ENCODE assay signal across 13 mouse cellular contexts in genomic region chr19:3742716-3743115, GRCm38 (mm10). TPM values are rescaled to one million over a fixed set of nuclear protein-coding genes. Genes with fewer than 3 reads are reported as not detected.
DNase-seq lines count a peak whose midpoint lies in the region; ATAC-seq lines count a peak whose summit lies in the region.
"Had no signal": no experiment of that assay in that cellular context is flagged by ENCODE, and none has a peak within 500 bp of the region (broad histone marks: within the 10 kb centered on the region; RNA-seq: fewer than 3 reads in every experiment).

No protein-coding gene starts in this region.

- no peak overlapping the region for H3K9ac ChIP-seq in kidney, embryonic 15.5 days
- 0 out of 2 replicates have a peak overlapping the region, but pooled peaks have one; percentile 31 for H3K9ac ChIP-seq in hindbrain, embryonic 11.5 days (ENCODE audit: low read depth, low read length)
- H3K9ac ChIP-seq in midbrain, embryonic 16.5 days (ENCODE audit: low read depth, low read length): peak overlapping the region; percentile 36; the same call in 1 of the 2 replicates
- H3K9ac ChIP-seq: heart, embryonic 13.5 days had no signal

- H3K27ac ChIP-seq in kidney, embryonic 15.5 days: 0 out of 2 replicates have a peak overlapping the region, but pooled peaks have one; percentile 7
- peak overlapping the region; percentile 36; the same call in 1 of the 2 replicates for H3K27ac ChIP-seq in hindbrain, embryonic 11.5 days (ENCODE audit: low read depth, low read length)
- peak overlapping the region; percentile 81 for H3K27ac ChIP-seq in midbrain, embryonic 16.5 days (ENCODE audit: low read length)
- H3K27ac ChIP-seq: heart, embryonic 13.5 days; kidney, postnatal 0 days; left cerebral cortex, adult 2 months had no signal

- H3K4me2 ChIP-seq in kidney, embryonic 15.5 days: no peak overlapping the region
- no peak overlapping the region for H3K4me2 ChIP-seq in hindbrain, embryonic 11.5 days (replicated peaks; ENCODE audit: low read depth, low read length)
- peak overlapping the region; percentile 70 for H3K4me2 ChIP-seq in midbrain, embryonic 16.5 days (ENCODE audit: low read length)

- DNase-seq in kidney, adult 11 months: no peak
- DNase-seq in cerebellum, postnatal 14 days: peak; percentile 63 to 68
- DNase-seq in hindbrain, embryonic 11.5 days (ENCODE audit: low spot score): peak; percentile 10
- DNase-seq in MN1 (ENCODE audit: low spot score): no peak
- DNase-seq in B cell, adult 2 months: no peak
- no peak for DNase-seq in adrenal gland, postnatal 10 days
- DNase-seq: lung, adult 2 months had no signal

- H3K4me3 ChIP-seq in kidney, embryonic 15.5 days (replicated peaks): no peak overlapping the region
- H3K4me3 ChIP-seq in hindbrain, embryonic 11.5 days (ENCODE audit: low read depth, low read length): no peak overlapping the region
- peak overlapping the region; percentile 20; the same call in 1 of the 2 replicates for H3K4me3 ChIP-seq in midbrain, embryonic 16.5 days (ENCODE audit: low read depth, low read length)
- H3K4me3 ChIP-seq: heart, embryonic 13.5 days; left cerebral cortex, adult 2 months had no signal

- no peaks in the 10 kb centered on the region for H3K36me3 ChIP-seq in kidney, embryonic 15.5 days
- no peaks in the 10 kb centered on the region for H3K36me3 ChIP-seq in hindbrain, embryonic 11.5 days (ENCODE audit: control insufficient read depth, insufficient read depth, low read length)
- H3K36me3 ChIP-seq in midbrain, embryonic 16.5 days (ENCODE audit: control insufficient read depth, insufficient read depth, low read length): no peaks in the 10 kb centered on the region
- H3K36me3 ChIP-seq: heart, embryonic 13.5 days had no signal

- 0 out of 2 replicates have a peak, but pooled peaks cover 4% of the 10 kb centered on the region for H3K9me3 ChIP-seq in kidney, embryonic 15.5 days (replicated peaks)
- H3K9me3 ChIP-seq in hindbrain, embryonic 11.5 days (ENCODE audit: control insufficient read depth, low read length): no peaks in the 10 kb centered on the region
- no peaks in the 10 kb centered on the region for H3K9me3 ChIP-seq in midbrain, embryonic 16.5 days (replicated peaks; ENCODE audit: control insufficient read depth, low read length, poor library complexity, severe bottlenecking)

- H3K27me3 ChIP-seq in kidney, embryonic 15.5 days: no peaks in the 10 kb centered on the region
- H3K27me3 ChIP-seq in hindbrain, embryonic 11.5 days (ENCODE audit: control insufficient read depth, insufficient read depth, low read length): no peaks in the 10 kb centered on the region
- H3K27me3 ChIP-seq in midbrain, embryonic 16.5 days (ENCODE audit: control insufficient read depth, insufficient read depth, low read depth, low read length): no peaks in the 10 kb centered on the region
- H3K27me3 ChIP-seq: CH12.LX; heart, embryonic 13.5 days had no signal

- peaks cover 14% of the 10 kb centered on the region for H3K4me1 ChIP-seq in kidney, embryonic 15.5 days
- H3K4me1 ChIP-seq in hindbrain, embryonic 11.5 days (replicated peaks; ENCODE audit: control insufficient read depth, insufficient read depth, low read length): no peaks in the 10 kb centered on the region
- peaks cover 15% of the 10 kb centered on the region for H3K4me1 ChIP-seq in midbrain, embryonic 16.5 days (ENCODE audit: control insufficient read depth, insufficient read depth, low read length)

- no peak for ATAC-seq in kidney, embryonic 15.5 days (replicated peaks; ENCODE audit: low FRiP score)
- ATAC-seq in hindbrain, embryonic 11.5 days (ENCODE audit: low FRiP score): no peak
- ATAC-seq in midbrain, embryonic 16.5 days: 0 out of 2 replicates have a peak, but pooled peaks have one; percentile 44

- WGBS in kidney, embryonic 15.5 days: 43% methylated on average over 4 of the region's 4 CpGs
- 52% methylated on average over 4 of the region's 4 CpGs for WGBS in hindbrain, embryonic 11.5 days
- WGBS in midbrain, embryonic 16.5 days: 31% methylated on average over 4 of the region's 4 CpGs

RNA-seq across cellular contexts. Expression of gene Kmt5b, which starts 24.5 kb away (rescaled TPM):
- polyA plus RNA-seq in kidney, embryonic 15.5 days (2015; fragmentation: Nextera tagmentation; extraction: Ambion mirVana): 30.9 and 33.9 TPM in 2 replicates
- polyA plus RNA-seq in hindbrain, embryonic 11.5 days (2014; fragmentation: Nextera tagmentation; extraction: Ambion mirVana): 43.9 and 52.7 TPM in 2 replicates
- polyA plus RNA-seq in midbrain, embryonic 16.5 days (2015; fragmentation: Nextera tagmentation; extraction: Ambion mirVana): 50.3 and 59.6 TPM in 2 replicates
- total RNA-seq in adrenal gland, postnatal 10 days (2021): 10 to 100 TPM; 42.2 to 55.8 TPM

RNA-seq across cellular contexts. Expression of gene 1810055G02Rik, which starts 34.6 kb away (rescaled TPM):
- 39.7 and 43.9 TPM in 2 replicates for polyA plus RNA-seq in kidney, embryonic 15.5 days (2015; fragmentation: Nextera tagmentation; extraction: Ambion mirVana)
- polyA plus RNA-seq in hindbrain, embryonic 11.5 days (2014; fragmentation: Nextera tagmentation; extraction: Ambion mirVana): 39.4 and 41.8 TPM in 2 replicates
- polyA plus RNA-seq in midbrain, embryonic 16.5 days (2015; fragmentation: Nextera tagmentation; extraction: Ambion mirVana): 33.3 and 33.4 TPM in 2 replicates
- 10 to 100 TPM; 20.9 to 45.9 TPM for total RNA-seq in adrenal gland, postnatal 10 days (2021)

RNA-seq across cellular contexts. Expression of gene Lrp5, which starts 56.4 kb away (rescaled TPM):
- polyA plus RNA-seq in kidney, embryonic 15.5 days (2015; fragmentation: Nextera tagmentation; extraction: Ambion mirVana): 5.8 and 6.9 TPM in 2 replicates
- polyA plus RNA-seq in hindbrain, embryonic 11.5 days (2014; fragmentation: Nextera tagmentation; extraction: Ambion mirVana): 3.0 and 5.1 TPM in 2 replicates
- 0.89 and 0.92 TPM in 2 replicates for polyA plus RNA-seq in midbrain, embryonic 16.5 days (2015; fragmentation: Nextera tagmentation; extraction: Ambion mirVana)
- total RNA-seq in adrenal gland, postnatal 10 days (2021): 100 to 1,000 TPM in 1 of 2 experiments, 10 to 100 TPM in 1; 87.0 to 104 TPM

Comparison
In these comparisons a context has a peak if more than half of its experiments do, and no peak if none do; other contexts are left out.
1. H3K27ac ChIP-seq: peak in every context shown above with its lines; median percentile 81 in midbrain, embryonic 16.5 days; 36 in hindbrain, embryonic 11.5 days; 7 in kidney, embryonic 15.5 days.
2. DNase-seq: peak in cerebellum, postnatal 14 days (2 of 2) and hindbrain, embryonic 11.5 days (single experiment); none in kidney, adult 11 months (single experiment), MN1 (single experiment), B cell, adult 2 months (0 of 2) and adrenal gland, postnatal 10 days (single experiment).